Mouse (Mus musculus) heart, postnatal 36 days (tissue): Measurements from ENCODE around the gene Fbxl21. TPM values are rescaled to one million over a fixed set of nuclear protein-coding genes. Genes with fewer than 3 reads are reported as not detected.

ENCODE experiments used
- DNase-seq, 2 experiments: peaks; one replicate each; pipeline ENCODE4 v3.0.0; 2021 to 2022
- intact Hi-C: fragments of 180-260 bp; cut with DNase I; formaldehyde crosslinking; loops from one replicate; pipeline ENCODE4 v1.15.1; 2025
- total RNA-seq, 2 experiments: library from RNA; stranded (reverse); gene quantifications; 2 replicates each; pipeline ENCODE4 v1.2.3; 2021

Fbxl21 gene
- total RNA-seq, 2 experiments from 2014 or later: 0.58 to 0.60 TPM

- intact Hi-C loops: no loop called here
- DNase-seq: no peak
These were observed 7.4 kb downstream of the Fbxl21 start for GRCm38 (mm10) chr13:56529685-56530084.

GRCm38 (mm10) chr13:56534931-56535330 lies 12.7 kb downstream of the Fbxl21 start:
- DNase-seq: no peak
- intact Hi-C loops: no loop called here

GRCm38 (mm10) chr13:56535570-56535969 lies 13.3 kb downstream of the Fbxl21 start:
- intact Hi-C loops: no loop called here
- no peak for DNase-seq

- intact Hi-C loops: no loop called here
- DNase-seq: no peak
These were observed 14.8 kb downstream of the Fbxl21 start for GRCm38 (mm10) chr13:56537026-56537425.

GRCm38 (mm10) chr13:56539846-56540245 lies 17.6 kb downstream of the Fbxl21 start:
- DNase-seq: peak in 1 of 2 experiments; percentile 41
- intact Hi-C loops: no loop called here

- intact Hi-C loops: no loop called here
- no peak for DNase-seq
These were observed 21.5 kb downstream of the Fbxl21 start for GRCm38 (mm10) chr13:56543805-56544204.

GRCm38 (mm10) chr13:56544956-56545355 lies 22.7 kb downstream of the Fbxl21 start:
- DNase-seq: no peak
- intact Hi-C loops: no loop called here

- DNase-seq: no peak
- intact Hi-C loops: no loop called here
These were observed 26.1 kb downstream of the Fbxl21 start, which contains the start of gene Lect2 for GRCm38 (mm10) chr13:56548401-56548800. Gene Lect2 (minus strand): TSS chr13:56548502.

- peak; percentile 48 to 59 for DNase-seq
- intact Hi-C loops: no loop called here
These were observed 27.1 kb downstream of the Fbxl21 start for GRCm38 (mm10) chr13:56549364-56549763.

GRCm38 (mm10) chr13:56550574-56550973 lies 28.3 kb downstream of the Fbxl21 start:
- intact Hi-C loops: no loop called here
- DNase-seq: peak; percentile 39 to 50

- intact Hi-C loops: no loop called here
- DNase-seq: no peak
These were observed 29.4 kb downstream of the Fbxl21 start for GRCm38 (mm10) chr13:56551661-56552060.

- DNase-seq: no peak
- intact Hi-C loops: no loop called here
These were observed 31.7 kb downstream of the Fbxl21 start for GRCm38 (mm10) chr13:56553923-56554322.

GRCm38 (mm10) chr13:56554409-56554808 lies 32.1 kb downstream of the Fbxl21 start:
- DNase-seq: no peak
- intact Hi-C loops: no loop called here

- intact Hi-C loops: loop anchor here (1.0 to 5.0 kb wide), 5 partner anchors 79 to 202 kb away; no protein-coding TSS in a partner anchor
- DNase-seq: peak; percentile 43 to 56
These were observed 33.7 kb downstream of the Fbxl21 start for GRCm38 (mm10) chr13:56555957-56556356.

GRCm38 (mm10) chr13:56556701-56557100 lies 34.4 kb downstream of the Fbxl21 start:
- intact Hi-C loops: loop anchor here (1.0 to 5.0 kb wide), 5 partner anchors 79 to 202 kb away; no protein-coding TSS in a partner anchor
- DNase-seq: no peak

GRCm38 (mm10) chr13:56558811-56559210 lies 36.5 kb downstream of the Fbxl21 start:
- no peak for DNase-seq

GRCm38 (mm10) chr13:56559841-56560370 lies 37.6 kb downstream of the Fbxl21 start:
- intact Hi-C loops: loop anchor here (5.0 kb wide), 1 partner anchor 83 kb away; no protein-coding TSS in a partner anchor
- no peak for DNase-seq

More at GRCm38 (mm10) chr13:56558811-56559210, 36.5 kb downstream of the Fbxl21 start:
- intact Hi-C loops: loop anchor here (5.0 kb wide), 1 partner anchor 82 kb away; no protein-coding TSS in a partner anchor

- intact Hi-C loops: no loop called here
- DNase-seq: no peak
These were observed 38.9 kb downstream of the Fbxl21 start for GRCm38 (mm10) chr13:56561129-56561528.

GRCm38 (mm10) chr13:56563075-56563474 lies 40.8 kb downstream of the Fbxl21 start:
- intact Hi-C loops: no loop called here
- DNase-seq: peak; percentile 52 to 66

GRCm38 (mm10) chr13:56566336-56566735 lies 44.1 kb downstream of the Fbxl21 start:
- intact Hi-C loops: no loop called here
- DNase-seq: no peak

GRCm38 (mm10) chr13:56571645-56572044 lies 49.4 kb downstream of the Fbxl21 start:
- intact Hi-C loops: no loop called here
- no peak for DNase-seq

GRCm38 (mm10) chr13:56575074-56575473 lies 52.8 kb downstream of the Fbxl21 start:
- intact Hi-C loops: loop anchor here (1.0 to 5.0 kb wide), 4 partner anchors 38 to 162 kb away; no protein-coding TSS in a partner anchor
- DNase-seq: no peak
